Mouse (Mus musculus): Measurements from ENCODE around the gene Cdkn1a. TPM values are rescaled to one million over a fixed set of nuclear protein-coding genes. Genes with fewer than 3 reads are reported as not detected.
A peak's percentile ranks its signal among the peaks of the same experiment; 100 is the strongest.

Cdkn1a gene
- total and polyA plus RNA-seq, 3 experiments: 10.6 to 59.1 (median 37.5) TPM

DNA sequence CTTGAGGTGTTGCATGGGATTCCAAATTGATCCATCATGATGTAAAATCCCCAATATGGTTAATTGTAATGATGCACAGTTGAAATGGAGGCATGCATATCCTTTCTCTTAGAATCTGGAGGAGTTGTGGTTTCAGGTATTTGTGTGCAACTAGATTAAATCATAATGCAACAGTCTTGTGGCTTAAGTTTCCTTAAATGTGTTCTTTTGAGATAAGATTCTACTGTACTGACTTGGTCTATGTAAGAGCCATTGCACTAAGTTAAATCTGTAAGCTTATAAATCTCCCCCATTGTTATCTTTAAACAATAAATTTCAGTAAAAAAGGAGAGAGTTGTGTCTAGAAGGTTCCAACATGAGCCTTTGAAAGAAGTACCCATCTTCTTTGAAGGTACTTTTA is 48.2 kb upstream of the Cdkn1a start:
- dilution Hi-C loops (cut with MboI; ENCODE audit: extremely low pct_ligation_motif_present, extremely low pct_unique_long_range_greater_than_20kb, low sequenced_read_pairs) (no loop called here), in situ Hi-C loops (cut with MboI; ENCODE audit: low pct_ligation_motif_present, low pct_unique_long_range_greater_than_20kb, low sequenced_read_pairs) (no loop called here)
- H3K4me3 ChIP-seq (replicated peaks in 1 of 3; ENCODE audit: low read depth in 2 of 3, low read length in 2 of 3, poor library complexity in 1 of 3): no peak overlapping the region
- DNase-seq (ENCODE audit: extremely low read depth): no peak
- H3K4me1 ChIP-seq (ENCODE audit: control insufficient read depth in 1 of 2, insufficient read depth in 2 of 2): peaks cover 8 to 24% of the 10 kb centered on the region in 2 experiments; a peak in 3 of 4 replicates
- H3K27me3 ChIP-seq (replicated peaks): no peaks in the 10 kb centered on the region
- peaks cover 44% of the 10 kb centered on the region for H3K79me2 ChIP-seq (replicated peaks; ENCODE audit: control insufficient read depth, extremely low read depth, insufficient read depth, poor library complexity, severe bottlenecking)
- no peak for TF ChIP-seq JUND (conservative IDR thresholded peaks at IDR 0.05; ENCODE audit: low read depth, low read length)
- no peak for TF ChIP-seq MAZ (IDR thresholded peaks at IDR 0.05; ENCODE audit: low read depth, low read length)
- no peak for TF ChIP-seq MXI1 (IDR thresholded peaks at IDR 0.05; ENCODE audit: low read depth, low read length)
- TF ChIP-seq USF1 (IDR thresholded peaks at IDR 0.05; ENCODE audit: low read depth, low read length): no peak
- no peak for TF ChIP-seq MAFK (IDR thresholded peaks at IDR 0.05; ENCODE audit: insufficient replicate concordance, low read length)
- no peak for TF ChIP-seq CTCF (conservative IDR thresholded peaks at IDR 0.05 in 1 of 2, IDR thresholded peaks at IDR 0.05 in 1 of 2; ENCODE audit: low read depth in 2 of 2, low read length in 2 of 2)
- TF ChIP-seq POLR2A (IDR thresholded peaks at IDR 0.05; ENCODE audit: low read depth, low read length): no peak
- TF ChIP-seq NELFE (IDR thresholded peaks at IDR 0.05; ENCODE audit: low read depth, low read length): no peak
- TF ChIP-seq PAX5 (IDR thresholded peaks at IDR 0.05; ENCODE audit: low read length): no peak
- no peak for TF ChIP-seq RAD21 (IDR thresholded peaks at IDR 0.05; ENCODE audit: low read depth, low read length)
- TF ChIP-seq BHLHE40 (IDR thresholded peaks at IDR 0.05; ENCODE audit: low read depth, low read length): no peak
- TF ChIP-seq GABPA (IDR thresholded peaks at IDR 0.05; ENCODE audit: insufficient replicate concordance, low read depth, low read length): no peak
- TF ChIP-seq USF2 (conservative IDR thresholded peaks at IDR 0.05; ENCODE audit: low read depth, low read length): no peak
- no peak for TF ChIP-seq TCF12 (IDR thresholded peaks at IDR 0.05; ENCODE audit: low read depth, low read length)
- no peak for TF ChIP-seq MYC (IDR thresholded peaks at IDR 0.05; ENCODE audit: low read depth, low read length)
- no peak for TF ChIP-seq HCFC1 (IDR thresholded peaks at IDR 0.05; ENCODE audit: low read depth, low read length)
- H3K4me2 ChIP-seq (ENCODE audit: insufficient read depth, low read depth, poor library complexity, severe bottlenecking): no peak overlapping the region
- no peaks in the 10 kb centered on the region for H3K9me3 ChIP-seq (replicated peaks; ENCODE audit: low read length)
- no peak overlapping the region for H3K27ac ChIP-seq (ENCODE audit: insufficient read depth, low read depth)
- peaks cover 78 to 84% of the 10 kb centered on the region in 2 experiments for H3K36me3 ChIP-seq (replicated peaks in 1 of 2; ENCODE audit: control insufficient read depth in 1 of 2, insufficient read depth in 1 of 2, low read length in 1 of 2)
- no peak overlapping the region for H3K9ac ChIP-seq (ENCODE audit: insufficient read depth, low read depth)

GRCm38 (mm10) chr17:29043583-29043982 is 47.2 kb upstream of the Cdkn1a start:
- DNase-seq (ENCODE audit: extremely low read depth): no peak
- no peak overlapping the region for H3K27ac ChIP-seq (ENCODE audit: insufficient read depth, low read depth)
- peaks cover 34% of the 10 kb centered on the region for H3K79me2 ChIP-seq (replicated peaks; ENCODE audit: control insufficient read depth, extremely low read depth, insufficient read depth, poor library complexity, severe bottlenecking)
- no peak overlapping the region for H3K9ac ChIP-seq (ENCODE audit: insufficient read depth, low read depth)
- no peak overlapping the region for H3K4me2 ChIP-seq (ENCODE audit: insufficient read depth, low read depth, poor library complexity, severe bottlenecking)
- peaks cover 2 to 17% of the 10 kb centered on the region in 2 experiments; a peak in 3 of 4 replicates for H3K4me1 ChIP-seq (ENCODE audit: control insufficient read depth in 1 of 2, insufficient read depth in 2 of 2)
- H3K27me3 ChIP-seq (replicated peaks): no peaks in the 10 kb centered on the region
- no peaks in the 10 kb centered on the region for H3K9me3 ChIP-seq (replicated peaks; ENCODE audit: low read length)
- H3K36me3 ChIP-seq (replicated peaks in 1 of 2; ENCODE audit: control insufficient read depth in 1 of 2, insufficient read depth in 1 of 2, low read length in 1 of 2): peaks cover 76 to 82% of the 10 kb centered on the region in 2 experiments
- TF ChIP-seq TCF12 (IDR thresholded peaks at IDR 0.05; ENCODE audit: low read depth, low read length): no peak
- no peak for TF ChIP-seq UBTF (IDR thresholded peaks at IDR 0.05; ENCODE audit: low read depth, low read length)
- peak; percentile 68; the same call in 1 of the 2 replicates for TF ChIP-seq POLR2AphosphoS2 (IDR thresholded peaks at IDR 0.05; ENCODE audit: low read depth, low read length)
- TF ChIP-seq JUN (IDR thresholded peaks at IDR 0.05; ENCODE audit: insufficient read depth, low read depth, low read length): no peak
- no peak for TF ChIP-seq MEF2A (IDR thresholded peaks at IDR 0.05; ENCODE audit: borderline replicate concordance, low read depth, low read length)
- dilution Hi-C loops (cut with MboI; ENCODE audit: extremely low pct_ligation_motif_present, extremely low pct_unique_long_range_greater_than_20kb, low sequenced_read_pairs): no loop called here
- H3K4me3 ChIP-seq (replicated peaks in 1 of 3; ENCODE audit: low read depth in 2 of 3, low read length in 2 of 3, poor library complexity in 1 of 3): no peak overlapping the region
- in situ Hi-C loops (cut with MboI; ENCODE audit: low pct_ligation_motif_present, low pct_unique_long_range_greater_than_20kb, low sequenced_read_pairs): no loop called here
